Mouse (Mus musculus) thymus, postnatal 0 days (tissue): ENCODE data around the gene Osbpl8. TPM values are rescaled to one million over a fixed set of nuclear protein-coding genes. Genes with fewer than 3 reads are reported as not detected.
"Not testable (repeated sequence)": the region's sequence is repeated elsewhere in the genome, so short reads cannot be mapped to it uniquely, and the experiment has no call there.

Experiments used
- DNase-seq: peaks from one replicate; pipeline ENCODE4 v3.0.0-alpha.2; 2015; ENCODE audit warnings: low spot score
- polyA plus RNA-seq: library from polyadenylated mRNA; unstranded; fragments of >200 nt; fragmentation: Nextera tagmentation; extraction: Ambion mirVana; gene quantifications from 2 replicates; pipeline ENCODE4 v1.2.1, GENCODE M21; 2015

Osbpl8 gene
- polyA plus RNA-seq = 28.1 and 35.3 TPM in 2 replicates

- peak; percentile 98 for DNase-seq
These were observed at the start of gene Osbpl8 for GRCm38 (mm10) chr10:111164304-111165218. Gene Osbpl8, plus strand, starts transcription at chr10:111164752.

DNA sequence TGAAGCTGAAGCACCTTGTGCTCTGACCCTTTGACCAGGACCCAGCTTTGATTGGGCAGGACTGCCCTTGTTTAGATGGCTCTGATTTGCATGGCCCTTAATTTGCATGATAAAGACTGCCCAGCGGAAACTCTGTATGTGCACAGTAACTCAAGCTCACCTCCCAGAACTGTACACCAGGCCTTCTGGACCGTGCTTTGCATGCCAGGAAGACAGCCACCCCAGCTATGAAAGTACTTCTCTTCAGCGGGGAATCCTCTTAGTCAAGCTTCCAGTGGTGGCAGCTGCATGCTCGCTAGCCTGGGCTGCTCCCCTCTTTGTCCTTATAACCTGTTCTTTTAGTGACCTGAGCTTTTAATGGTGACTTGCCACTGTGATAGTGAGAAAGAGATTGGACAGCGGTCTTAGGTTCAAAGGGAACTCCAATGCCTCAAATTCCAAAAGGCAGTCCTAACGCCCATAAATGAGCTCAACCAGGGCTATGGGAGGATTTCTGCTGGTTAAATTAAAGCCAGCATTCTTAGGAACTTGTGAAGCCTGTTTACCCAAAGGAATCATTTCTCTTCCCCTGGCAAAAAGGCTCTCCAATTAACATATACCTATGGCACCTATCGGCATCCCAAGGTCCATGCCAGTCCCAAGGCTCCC lies 47.2 kb upstream of the Osbpl8 start:
- no peak for DNase-seq

DNA sequence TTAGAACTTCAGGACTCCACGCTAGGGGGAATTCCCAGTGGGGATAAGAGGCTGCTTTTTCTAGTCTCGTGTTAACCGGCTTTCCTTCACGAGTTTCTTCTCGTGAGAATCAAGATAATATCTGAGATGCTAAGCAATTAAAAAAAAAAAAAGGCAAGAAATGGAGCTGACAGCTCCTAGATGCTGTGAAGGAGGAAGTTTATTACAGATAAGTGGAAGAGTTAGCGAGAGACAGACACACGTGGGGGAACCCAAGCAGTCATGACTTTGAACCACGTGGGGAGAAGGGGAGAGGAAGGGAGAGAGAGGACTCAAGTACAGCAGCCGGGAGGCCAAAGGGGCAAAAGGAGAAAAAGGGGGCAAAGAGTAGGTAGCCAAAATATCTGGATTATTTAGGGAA lies 46.3 kb upstream of the Osbpl8 start:
- DNase-seq = no peak

DNA sequence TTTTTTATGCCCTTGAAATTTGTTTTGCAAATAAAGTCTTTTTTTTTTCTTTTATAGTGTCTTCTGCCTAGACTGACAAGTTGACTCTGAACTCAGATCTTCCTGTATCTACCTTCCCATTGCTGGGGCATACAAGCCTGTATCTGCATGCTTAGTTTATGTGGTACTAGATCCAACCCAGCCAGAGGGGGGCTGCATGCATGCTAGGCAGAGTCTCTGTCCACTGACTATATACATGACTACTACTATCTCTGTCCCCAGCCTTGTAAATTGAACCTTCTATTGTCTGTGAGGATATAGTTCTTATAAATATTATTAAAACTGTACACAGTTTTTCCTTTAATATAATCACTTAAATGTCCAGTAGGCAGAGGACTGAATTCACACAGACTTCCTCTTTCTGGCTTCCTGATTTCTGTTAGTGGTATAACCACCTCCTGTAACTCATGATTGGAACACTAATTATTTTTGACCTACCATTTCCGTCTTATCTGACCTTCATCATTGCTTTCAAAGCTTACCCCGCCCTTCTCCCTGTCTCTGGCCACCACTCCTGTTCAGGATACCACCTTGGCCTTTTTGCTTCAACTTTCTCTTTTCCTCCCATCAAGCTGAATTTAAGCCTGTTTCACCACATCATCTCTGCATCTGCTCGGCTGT lies 45.4 kb upstream of the Osbpl8 start:
- DNase-seq = no peak

GRCm38 (mm10) chr10:111119756-111120155 lies 44.8 kb upstream of the Osbpl8 start:
- DNase-seq = no peak

DNA sequence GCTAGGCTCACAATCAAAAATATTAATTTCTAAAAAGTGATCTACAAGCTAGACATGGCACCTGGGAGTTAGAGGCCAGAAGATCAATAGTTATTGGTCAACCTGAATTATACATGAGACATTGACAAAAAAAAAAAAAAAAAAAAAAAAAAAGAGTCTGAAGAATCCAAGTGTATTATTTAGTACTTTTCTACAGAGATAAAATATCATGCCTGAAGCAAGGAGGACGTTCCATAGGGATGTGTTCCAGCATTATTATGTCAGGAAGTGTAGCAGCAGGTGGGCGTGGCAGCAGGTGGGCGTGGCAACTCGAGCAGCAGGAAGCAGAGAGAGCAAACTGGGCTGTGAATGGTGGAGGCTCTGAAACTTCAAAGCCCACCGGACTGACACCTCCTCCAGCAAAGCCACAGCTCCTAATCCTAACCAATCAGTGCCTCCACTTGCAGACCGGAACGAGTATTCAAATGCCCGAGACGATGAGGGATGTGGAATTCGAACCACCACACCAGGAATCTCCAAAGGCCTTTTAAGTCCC lies 41.6 kb upstream of the Osbpl8 start:
- no peak for DNase-seq

- DNase-seq = peak; percentile 49
These were observed 40.4 kb upstream of the Osbpl8 start for GRCm38 (mm10) chr10:111124175-111124574.

GRCm38 (mm10) chr10:111124767-111125315 lies 39.7 kb upstream of the Osbpl8 start:
- no peak for DNase-seq

DNA sequence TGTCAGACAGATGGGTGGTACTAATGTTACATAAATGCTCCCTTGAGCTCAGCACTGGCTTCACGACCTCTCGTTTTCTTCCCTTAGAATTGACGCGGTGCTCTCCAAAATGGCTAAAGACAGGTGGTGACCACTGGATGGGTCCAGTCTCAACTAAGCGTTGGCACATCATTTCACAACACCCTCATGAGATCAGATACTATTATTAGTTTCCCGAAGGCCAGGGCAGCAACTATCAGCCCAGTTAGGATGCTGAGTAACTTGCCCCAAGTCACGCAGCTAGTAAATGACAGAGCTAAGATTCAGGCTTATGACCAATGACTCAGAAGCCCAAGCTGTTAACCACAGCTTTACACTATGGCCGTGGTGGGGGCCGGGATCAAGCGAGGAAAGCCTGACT lies 37.2 kb upstream of the Osbpl8 start:
- no peak for DNase-seq

GRCm38 (mm10) chr10:111128493-111128892 lies 36.1 kb upstream of the Osbpl8 start:
- DNase-seq = no peak

GRCm38 (mm10) chr10:111129867-111130620 lies 34.5 kb upstream of the Osbpl8 start:
- DNase-seq = no peak

DNA sequence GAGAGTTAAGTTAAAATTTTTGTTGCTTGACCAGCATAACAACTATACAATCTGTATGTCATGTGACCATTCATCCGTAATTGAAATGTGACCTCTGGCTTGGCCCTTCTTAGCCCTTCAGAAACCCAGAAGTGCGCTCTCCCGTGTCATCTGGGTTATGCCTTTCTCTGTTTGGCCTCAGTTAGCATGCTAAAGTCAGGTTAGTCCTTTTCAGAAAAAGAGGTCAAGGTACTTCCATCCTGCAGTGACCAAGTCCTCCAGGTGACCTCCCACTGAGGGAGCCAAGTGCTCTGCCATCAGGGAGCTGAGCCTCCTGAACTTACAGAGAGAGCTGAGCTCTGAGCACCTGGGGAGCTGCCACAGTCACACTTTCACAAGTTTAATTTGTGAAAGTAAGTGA lies 33.7 kb upstream of the Osbpl8 start:
- DNase-seq = no peak

DNA sequence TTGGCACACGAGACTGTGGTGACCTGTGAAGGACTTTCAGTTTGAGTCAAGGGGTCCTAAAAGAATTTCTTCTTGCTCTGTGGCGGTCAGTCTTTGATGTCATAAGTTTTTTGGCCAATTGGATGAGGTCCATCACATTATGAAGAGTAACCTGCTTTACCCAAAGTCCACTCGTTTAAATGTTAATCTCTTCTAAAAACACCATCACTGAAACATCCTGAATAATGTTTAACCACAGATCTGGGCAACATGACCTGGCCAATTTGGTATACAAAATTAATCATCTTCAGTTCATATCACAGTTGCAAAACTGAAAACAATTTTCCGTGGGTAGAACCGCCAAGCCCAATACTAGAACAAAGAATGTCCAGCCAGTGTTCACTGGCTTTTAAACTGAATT lies 31.3 kb upstream of the Osbpl8 start:
- DNase-seq = no peak

GRCm38 (mm10) chr10:111133936-111134335 lies 30.6 kb upstream of the Osbpl8 start:
- no peak for DNase-seq

- DNase-seq = no peak
These were observed 30.1 kb upstream of the Osbpl8 start for GRCm38 (mm10) chr10:111134412-111134957.

DNA sequence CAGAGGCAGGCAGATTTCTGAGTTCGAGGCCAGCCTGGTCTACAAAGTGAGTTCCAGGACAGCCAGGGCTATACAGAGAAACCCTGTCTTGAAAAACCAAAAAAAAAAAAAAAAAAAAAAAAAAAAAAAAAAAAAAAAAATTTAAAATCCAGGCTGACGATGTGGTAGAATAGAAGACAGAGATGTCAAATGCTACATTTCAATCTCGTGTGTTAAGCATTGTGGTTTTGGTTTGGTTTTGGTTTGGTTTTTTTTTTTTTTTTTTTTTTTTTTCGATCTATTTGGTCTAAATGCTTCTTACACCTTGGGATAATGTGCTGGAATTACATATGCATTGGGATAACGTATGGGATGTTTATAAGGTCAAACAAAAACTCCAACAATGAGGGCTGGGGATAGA lies 28.2 kb upstream of the Osbpl8 start:
- DNase-seq = not testable (repeated sequence)

GRCm38 (mm10) chr10:111137905-111138304 lies 26.6 kb upstream of the Osbpl8 start:
- no peak for DNase-seq

DNA sequence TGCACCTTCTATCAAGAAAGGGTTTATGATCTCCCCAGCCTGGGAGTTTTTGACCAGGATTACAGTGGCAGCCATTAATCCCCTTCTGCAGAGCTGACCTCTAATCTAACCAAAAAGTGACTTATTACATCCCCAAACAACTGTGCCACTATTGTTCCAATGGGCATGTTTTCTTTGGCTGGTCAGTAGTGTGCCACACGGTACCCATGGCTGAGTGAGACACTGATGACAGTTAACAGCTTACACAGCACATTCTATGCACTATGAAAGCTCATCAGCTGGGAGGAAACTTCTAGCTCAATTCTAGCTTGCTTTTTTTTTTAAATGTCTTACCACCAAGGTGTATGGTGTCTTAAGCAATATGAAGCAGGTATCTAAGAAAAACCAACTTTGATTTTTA lies 25.4 kb upstream of the Osbpl8 start:
- DNase-seq = no peak

GRCm38 (mm10) chr10:111139881-111140280 lies 24.7 kb upstream of the Osbpl8 start:
- DNase-seq = no peak

DNA sequence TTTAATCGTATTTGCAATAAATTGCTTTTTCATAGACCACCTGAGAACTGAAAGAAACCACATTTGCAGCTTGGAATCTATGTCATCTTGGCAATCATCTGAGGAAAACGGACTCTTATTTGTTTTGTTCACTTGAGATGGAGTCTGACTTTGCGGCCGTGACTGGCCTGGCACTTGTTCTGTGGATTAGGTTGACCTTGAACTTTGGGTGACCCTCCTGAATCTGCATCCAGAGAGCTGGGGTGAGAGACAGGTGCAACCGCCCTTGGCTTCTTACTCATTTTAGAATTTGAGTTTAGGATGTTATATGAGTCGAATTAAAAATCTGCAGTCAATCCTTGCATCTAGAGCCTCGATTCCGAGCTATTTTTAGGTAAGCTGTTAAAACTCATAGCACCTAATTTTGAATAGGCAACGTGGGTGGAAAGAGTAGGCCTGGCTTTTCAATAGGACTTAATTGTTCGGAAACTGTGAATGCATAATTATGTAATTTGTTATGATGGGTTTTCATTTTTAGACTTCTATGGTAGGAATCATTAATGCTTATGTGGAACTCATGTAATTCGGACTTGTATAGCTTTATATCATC lies 20.1 kb upstream of the Osbpl8 start:
- DNase-seq = no peak
